Mouse (Mus musculus): ENCODE measurements around the gene Adgre5.

The Adgre5 gene

DNA sequence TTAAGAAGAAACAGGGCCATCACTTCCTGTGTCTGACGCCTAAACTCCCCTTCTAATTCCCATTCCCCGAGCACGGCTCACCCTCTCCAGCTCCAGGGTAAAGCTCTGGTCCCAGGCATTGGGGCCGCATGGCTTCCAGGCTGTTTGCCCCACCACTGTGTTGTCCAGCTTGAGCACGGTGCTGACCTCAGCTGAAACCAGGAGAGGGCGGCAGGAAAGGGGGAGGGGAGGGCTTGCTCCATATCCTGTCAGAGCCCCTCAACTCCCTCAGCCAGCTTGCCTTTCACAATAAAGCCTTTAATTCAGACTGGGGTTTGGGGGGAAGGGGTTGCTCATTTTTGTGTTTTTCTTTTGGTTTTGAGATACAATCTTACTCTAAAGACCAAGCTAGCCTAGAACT, 60.0 kb downstream of the Adgre5 start:
- no peak for DNase-seq

DNA sequence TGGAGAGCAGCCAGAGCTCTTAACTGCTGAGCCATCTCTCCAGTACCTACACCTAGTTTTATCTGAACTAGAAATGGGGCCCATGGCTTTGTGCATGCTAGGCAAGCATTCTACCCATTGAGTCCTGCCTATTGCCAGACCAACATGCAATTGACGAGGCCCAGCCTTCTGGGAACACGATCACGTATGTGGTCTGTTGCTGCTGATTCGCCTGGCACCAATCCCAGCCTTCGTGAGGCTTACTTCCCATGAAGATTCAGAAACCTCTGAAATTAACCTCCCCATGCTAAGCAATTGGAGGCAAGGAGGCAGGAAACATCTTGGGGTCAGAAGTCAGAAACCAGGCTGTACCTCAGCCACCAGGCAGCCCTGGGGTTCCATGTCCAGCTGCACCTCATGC, 60.5 kb downstream of the Adgre5 start:
- no peak for DNase-seq

DNA sequence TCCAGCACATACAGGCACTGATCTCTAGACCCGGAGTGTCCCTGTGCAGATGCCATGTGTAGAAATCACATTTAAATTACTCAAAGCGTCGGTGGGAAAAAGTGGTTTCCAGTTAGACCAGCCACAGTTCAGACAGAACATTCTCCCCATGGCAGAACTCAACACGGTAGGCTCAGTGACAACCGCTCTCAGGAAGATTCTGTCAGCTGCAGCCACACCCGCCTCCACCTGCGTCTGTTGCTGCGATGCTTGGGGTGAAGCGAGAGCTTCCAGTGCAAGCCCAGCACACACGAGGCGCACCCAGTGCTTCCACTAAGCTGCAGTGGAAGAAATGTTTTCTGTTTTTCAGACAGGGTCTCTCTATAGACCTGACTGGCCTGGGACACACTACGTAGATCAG, 61.3 kb downstream of the Adgre5 start:
- no peak for DNase-seq

DNA sequence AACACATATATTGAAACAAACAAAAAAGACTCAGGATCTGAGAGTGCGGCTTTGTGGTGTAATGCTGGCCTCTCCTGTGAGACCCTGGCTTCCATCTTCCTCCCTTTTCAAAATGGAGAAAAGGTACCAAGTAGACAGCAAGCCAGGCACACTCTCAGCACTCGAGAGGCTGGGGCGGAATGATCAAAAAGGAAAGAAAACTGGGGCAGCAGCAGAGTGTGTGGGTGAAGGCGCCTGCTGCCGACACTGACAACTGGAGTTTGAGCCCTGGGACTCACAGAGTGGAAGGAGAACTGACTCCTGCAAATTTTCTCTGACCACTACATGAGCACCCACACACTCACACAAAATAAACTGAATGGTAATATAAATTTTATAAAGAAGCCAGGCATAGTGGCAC, 66.6 kb downstream of the Adgre5 start:
- no peak for DNase-seq

Data from kidney, adult 18-20 months (tissue).